Mouse (Mus musculus) heart, embryonic 11.5 days (tissue): ENCODE results near the gene Stac. TPM values are rescaled to one million over a fixed set of nuclear protein-coding genes. Genes with fewer than 3 reads are reported as not detected.

Experiments used
- ATAC-seq: fragments of 200-750 bp; cut with Nextera tagmentation; replicated peaks from 2 replicates; pipeline ENCODE4 v1.8.0; 2017; ENCODE audit warnings: moderate library complexity; ENCODE audit not compliant: insufficient number of reproducible peaks, low FRiP score, low TSS enrichment
- H3K27ac ChIP-seq: fragments of 300-500 bp; sonication (generic); 2 replicates; pipeline ENCODE4 v1.5.1; 2014; ENCODE audit warnings: mild to moderate bottlenecking, low read depth, low read length
- H3K27me3 ChIP-seq: fragments of 300-500 bp; sonication (generic); 2 replicates; pipeline ENCODE4 v1.6.1; 2014; ENCODE audit warnings: mild to moderate bottlenecking, low read length, mixed read lengths; ENCODE audit not compliant: control insufficient read depth, insufficient read depth
- H3K36me3 ChIP-seq: fragments of 300-500 bp; sonication (generic); 2 replicates; pipeline ENCODE4 v1.6.1; 2014; ENCODE audit warnings: mild to moderate bottlenecking, low read length, moderate library complexity, mixed read lengths; ENCODE audit not compliant: control insufficient read depth, insufficient read depth
- H3K4me1 ChIP-seq: fragments of 300-500 bp; sonication (generic); 2 replicates; pipeline ENCODE4 v1.6.1; 2014; ENCODE audit warnings: low read length; ENCODE audit not compliant: control insufficient read depth, insufficient read depth
- H3K4me2 ChIP-seq: fragments of 300-500 bp; sonication (generic); 2 replicates; pipeline ENCODE4 v1.6.1; 2014; ENCODE audit warnings: mild to moderate bottlenecking, moderate library complexity
- H3K4me3 ChIP-seq: fragments of 300-500 bp; sonication (generic); 2 replicates; pipeline ENCODE4 v1.5.1; 2014; ENCODE audit warnings: low read depth, low read length
- H3K9ac ChIP-seq: fragments of 300-500 bp; sonication (generic); 2 replicates; pipeline ENCODE4 v1.6.1; 2014; ENCODE audit warnings: mild to moderate bottlenecking, low read depth, low read length, moderate library complexity
- H3K9me3 ChIP-seq: fragments of 300-500 bp; sonication (generic); replicated peaks from 2 replicates; pipeline ENCODE4 v1.6.1; 2016; ENCODE audit warnings: low read length; ENCODE audit not compliant: control insufficient read depth
- WGBS: fragments of 180-500 bp; shearing (Covaris S2); extraction: QIAGEN DNeasy Blood & Tissue Kit; methylation state at CpG from one replicate; pipeline ENCODE4 v1.1.7; 2014; ENCODE audit not compliant: insufficient replicate concordance; 5-methylcytosine and 5-hydroxymethylcytosine counted together
- polyA plus RNA-seq: library from polyadenylated mRNA; unstranded; fragments of >200 nt; fragmentation: Nextera tagmentation; extraction: Ambion mirVana; gene quantifications from 2 replicates; pipeline ENCODE4 v1.2.1, GENCODE M21; 2014

Stac gene
- polyA plus RNA-seq, 1 experiment from 2014 or later, result 0.79 TPM

GRCm38 (mm10) chr9:111575889-111576288 lies 114.3 kb downstream of the Stac start:
- 32% methylated on average over 4 of the region's 4 CpGs for WGBS
- Histone ChIP-seq H3K27ac (no peak overlapping the region), H3K36me3 (no peaks in the 10 kb centered on the region), H3K4me3 (no peak overlapping the region), H3K4me1 (no peaks in the 10 kb centered on the region), H3K9me3 (no peaks in the 10 kb centered on the region), H3K9ac (no peak overlapping the region), H3K27me3 (no peaks in the 10 kb centered on the region; the same call in 1 of the 2 replicates), H3K4me2 (no peak overlapping the region)
- ATAC-seq, result no peak

GRCm38 (mm10) chr9:111573836-111574235 lies 116.3 kb downstream of the Stac start:
- 77% methylated on average over 5 of the region's 5 CpGs for WGBS
- Histone ChIP-seq H3K4me3 (no peak overlapping the region), H3K27ac (no peak overlapping the region), H3K4me1 (no peaks in the 10 kb centered on the region), H3K9ac (no peak overlapping the region), H3K9me3 (no peaks in the 10 kb centered on the region), H3K27me3 (no peaks in the 10 kb centered on the region; the same call in 1 of the 2 replicates), H3K4me2 (no peak overlapping the region), H3K36me3 (no peaks in the 10 kb centered on the region)
- no peak for ATAC-seq

GRCm38 (mm10) chr9:111571619-111572018 lies 118.5 kb downstream of the Stac start:
- no peaks in the 10 kb centered on the region for H3K4me1 ChIP-seq
- H3K9me3 ChIP-seq, result no peaks in the 10 kb centered on the region
- no peak overlapping the region for H3K27ac ChIP-seq
- no peak overlapping the region for H3K9ac ChIP-seq
- no peaks in the 10 kb centered on the region; the same call in 1 of the 2 replicates for H3K27me3 ChIP-seq
- H3K4me2 ChIP-seq, result no peak overlapping the region
- H3K4me3 ChIP-seq, result no peak overlapping the region
- H3K36me3 ChIP-seq, result no peaks in the 10 kb centered on the region
- peak; percentile 31; the same call in 1 of the 2 replicates for ATAC-seq
- 70% methylated on average over 5 of the region's 5 CpGs for WGBS

GRCm38 (mm10) chr9:111564176-111564575 lies 126.0 kb downstream of the Stac start:
- no peaks in the 10 kb centered on the region for H3K27me3 ChIP-seq

DNA sequence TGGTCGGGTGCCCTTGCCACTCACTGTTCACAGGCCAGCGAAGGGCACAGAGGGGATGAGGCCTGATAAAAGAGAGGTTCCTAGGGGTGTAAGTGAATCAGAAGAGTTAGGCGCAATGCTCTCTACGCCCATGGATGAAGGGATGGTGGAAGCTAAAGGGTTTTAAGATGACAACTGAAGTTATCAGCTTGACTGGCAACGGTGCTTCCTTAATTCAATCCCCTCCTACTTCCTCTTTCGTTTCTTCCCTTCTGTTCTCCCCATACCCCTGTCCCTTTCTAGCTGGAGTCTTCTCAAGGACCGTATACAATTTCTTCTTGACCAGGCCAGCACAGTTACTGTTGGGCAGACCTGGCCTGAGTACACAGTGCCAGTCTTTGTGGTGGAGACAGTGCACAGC lies 126.9 kb downstream of the Stac start:
- H3K4me3 ChIP-seq, result no peak overlapping the region
- WGBS, result 67% methylated on average over 7 of the region's 7 CpGs
- no peaks in the 10 kb centered on the region for H3K27me3 ChIP-seq
- H3K4me1 ChIP-seq, result no peaks in the 10 kb centered on the region; the same call in 1 of the 2 replicates
- no peaks in the 10 kb centered on the region for H3K9me3 ChIP-seq
- H3K9ac ChIP-seq, result no peak overlapping the region
- no peak overlapping the region for H3K27ac ChIP-seq
- H3K36me3 ChIP-seq, result no peaks in the 10 kb centered on the region
- H3K4me2 ChIP-seq, result no peak overlapping the region
- no peak for ATAC-seq

More at GRCm38 (mm10) chr9:111564176-111564575, 126.0 kb downstream of the Stac start:
- no peaks in the 10 kb centered on the region for H3K9me3 ChIP-seq
- no peak overlapping the region for H3K4me2 ChIP-seq
- no peaks in the 10 kb centered on the region for H3K36me3 ChIP-seq
- no peaks in the 10 kb centered on the region; the same call in 1 of the 2 replicates for H3K4me1 ChIP-seq
- no peak overlapping the region for H3K9ac ChIP-seq
- no peak overlapping the region for H3K4me3 ChIP-seq
- no peak for ATAC-seq
- 89% methylated on average over 6 of the region's 6 CpGs for WGBS
- H3K27ac ChIP-seq, result no peak overlapping the region

DNA sequence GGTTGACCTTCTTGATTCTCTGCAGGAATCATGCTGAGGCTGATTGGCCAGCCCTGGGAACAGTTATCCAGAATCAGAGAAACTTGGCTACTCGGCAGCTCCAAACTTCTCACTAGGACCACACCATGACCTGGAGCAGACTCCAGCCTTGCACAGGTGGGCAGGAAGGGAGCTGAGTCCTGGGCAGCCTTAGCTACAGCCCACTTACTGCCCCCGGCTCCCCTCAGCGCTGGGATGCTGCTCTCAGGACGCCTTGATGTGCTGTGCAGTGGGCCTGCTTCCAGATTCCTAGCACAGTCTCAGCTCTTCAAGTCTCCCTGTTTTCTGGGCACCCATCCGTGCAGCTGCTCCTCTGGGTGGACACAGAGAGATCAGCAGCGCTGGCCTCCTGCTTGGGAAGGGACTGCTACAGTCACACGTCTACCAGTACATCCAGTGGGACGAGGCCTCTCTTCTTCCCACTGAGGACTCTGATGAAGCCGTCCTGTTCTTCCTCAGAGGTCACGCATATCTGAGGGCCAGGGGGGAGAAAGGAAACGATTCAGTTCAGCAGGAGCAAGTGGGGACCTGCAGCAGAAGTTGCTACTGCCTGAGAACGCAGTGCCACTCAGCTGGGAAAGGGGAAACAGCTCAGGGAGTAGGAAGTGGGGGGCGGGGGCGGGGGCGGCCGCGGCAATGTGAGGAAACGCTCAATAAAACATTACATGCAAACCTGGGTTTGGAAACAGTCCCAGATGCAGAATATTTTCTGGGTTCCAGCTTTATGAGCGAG lies 127.7 kb downstream of the Stac start:
- Histone ChIP-seq H3K36me3 (no peaks in the 10 kb centered on the region), H3K9ac (no peak overlapping the region), H3K9me3 (no peaks in the 10 kb centered on the region), H3K4me2 (no peak overlapping the region), H3K27ac (no peak overlapping the region), H3K27me3 (no peaks in the 10 kb centered on the region), H3K4me3 (no peak overlapping the region), H3K4me1 (no peaks in the 10 kb centered on the region; the same call in 1 of the 2 replicates)
- WGBS, result 55% methylated on average over 19 of the region's 19 CpGs
- ATAC-seq, result no peak

GRCm38 (mm10) chr9:111556699-111557098 lies 133.4 kb downstream of the Stac start:
- ATAC-seq, result no peak
- H3K9ac ChIP-seq, result no peak overlapping the region
- H3K4me2 ChIP-seq, result no peak overlapping the region
- H3K27ac ChIP-seq, result peak overlapping the region; percentile 29; the same call in 1 of the 2 replicates
- H3K4me1 ChIP-seq, result peaks cover 2% of the 10 kb centered on the region; the same call in 1 of the 2 replicates
- no peaks in the 10 kb centered on the region for H3K9me3 ChIP-seq
- no peaks in the 10 kb centered on the region for H3K27me3 ChIP-seq
- H3K36me3 ChIP-seq, result no peaks in the 10 kb centered on the region
- H3K4me3 ChIP-seq, result no peak overlapping the region
- 48% methylated on average over 3 of the region's 3 CpGs for WGBS

DNA sequence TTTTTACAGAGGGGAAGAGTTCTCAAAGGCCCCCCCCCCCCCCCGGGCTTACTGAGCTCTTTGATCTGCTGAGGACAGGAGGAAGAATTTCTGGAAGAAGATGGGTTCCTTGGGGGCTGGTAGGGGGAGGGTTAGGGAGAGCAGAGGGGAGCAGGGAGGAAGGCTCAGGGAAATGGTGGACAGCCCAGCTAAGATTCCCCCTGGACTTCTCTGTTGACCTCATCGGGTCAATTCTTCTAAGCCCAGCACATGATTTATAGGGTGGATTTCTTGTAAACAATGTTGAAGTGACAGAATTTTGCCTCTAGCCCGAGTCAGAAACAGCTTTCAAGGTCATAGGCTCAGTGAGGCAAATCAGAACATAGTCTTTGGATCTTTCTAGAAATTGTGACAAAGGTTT lies 137.3 kb downstream of the Stac start:
- Histone ChIP-seq H3K36me3 (no peaks in the 10 kb centered on the region), H3K4me2 (no peak overlapping the region), H3K9me3 (no peaks in the 10 kb centered on the region), H3K4me3 (no peak overlapping the region), H3K27me3 (no peaks in the 10 kb centered on the region), H3K4me1 (peaks cover 2% of the 10 kb centered on the region; the same call in 1 of the 2 replicates), H3K27ac (no peak overlapping the region), H3K9ac (no peak overlapping the region)
- ATAC-seq, result no peak
- 53% methylated on average over 3 of the region's 3 CpGs for WGBS
